Mouse (Mus musculus) G1E-ER4 (cell line): ENCODE measurements around the gene Olfr316. TPM values are rescaled to one million over a fixed set of nuclear protein-coding genes. Genes with fewer than 3 reads are reported as not detected.

ENCODE experiments used
- GATA1 ChIP-seq: IDR thresholded peaks from one replicate; pipeline ENCODE4 v1.8.0; 2012; ENCODE audit warnings: low read length, inconsistent platforms
- polyA plus RNA-seq: library from polyadenylated mRNA; stranded (reverse); fragments of >175 nt; gene quantifications from 2 replicates; pipeline ENCODE4 v1.2.3, GENCODE M21; 2012

Gene Olfr316
- polyA plus RNA-seq, 1 experiment, result not detected

GRCm38 (mm10) chr11:58801558-58802228 is 49.2 kb downstream of the Olfr316 start, which contains the start of gene Fam183b:
Gene Fam183b, minus strand, starts transcription at chr11:58801960.
- no peak for TF ChIP-seq GATA1

- no peak for TF ChIP-seq GATA1
Observed at GRCm38 (mm10) chr11:58803871-58804270, 51.3 kb downstream of the Olfr316 start.

- TF ChIP-seq GATA1, result no peak
Observed at GRCm38 (mm10) chr11:58804393-58804792, 51.9 kb downstream of the Olfr316 start.

Other genes with a start within 250 kb of the Olfr316 start
- not detected in 2 replicates for gene Olfr330, start 217.9 kb upstream of the Olfr316 start, polyA plus RNA-seq
- not detected in 2 replicates for gene Olfr329-ps, start 206.3 kb upstream of the Olfr316 start, polyA plus RNA-seq
- gene Olfr328, start 197.1 kb upstream of the Olfr316 start, polyA plus RNA-seq, result not detected in 2 replicates
- gene Olfr224, start 182.2 kb upstream of the Olfr316 start, polyA plus RNA-seq, result not detected in 2 replicates
- not detected in 2 replicates for gene Olfr325, start 175.0 kb upstream of the Olfr316 start, polyA plus RNA-seq
- not detected in 2 replicates for gene Olfr324, start 157.6 kb upstream of the Olfr316 start, polyA plus RNA-seq
- gene 2210407C18Rik, start 136.7 kb upstream of the Olfr316 start, polyA plus RNA-seq, result not detected in 2 replicates
- gene Olfr323, start 122.2 kb upstream of the Olfr316 start, polyA plus RNA-seq, result not detected in 2 replicates
- not detected in 2 replicates for gene Trim58, start 112.3 kb upstream of the Olfr316 start, polyA plus RNA-seq
- gene Olfr322, start 94.0 kb upstream of the Olfr316 start, polyA plus RNA-seq, result not detected in 2 replicates
- not detected in 2 replicates for gene Olfr320, start 71.6 kb upstream of the Olfr316 start, polyA plus RNA-seq
- gene Olfr319, start 53.6 kb upstream of the Olfr316 start, polyA plus RNA-seq, result not detected in 2 replicates
- gene Olfr318, start 28.7 kb upstream of the Olfr316 start, polyA plus RNA-seq, result not detected in 2 replicates
- gene Olfr317, start 13.5 kb upstream of the Olfr316 start, polyA plus RNA-seq, result not detected in 2 replicates
- not detected in 2 replicates for gene Olfr315, start 20.5 kb downstream of the Olfr316 start, polyA plus RNA-seq
- not detected in 2 replicates for gene Olfr314, start 30.2 kb downstream of the Olfr316 start, polyA plus RNA-seq
- not detected in 2 replicates for gene Fam183b, start 49.2 kb downstream of the Olfr316 start, polyA plus RNA-seq
- gene Olfr313, start 62.3 kb downstream of the Olfr316 start, polyA plus RNA-seq, result not detected in 2 replicates
- gene Olfr312, start 76.5 kb downstream of the Olfr316 start, polyA plus RNA-seq, result not detected in 2 replicates
- not detected in 2 replicates for gene Olfr311, start 86.5 kb downstream of the Olfr316 start, polyA plus RNA-seq
- 0.12 and 0.42 TPM in 2 replicates for gene Gm12258, start 94.4 kb downstream of the Olfr316 start, polyA plus RNA-seq
- gene 2810021J22Rik, start 114.5 kb downstream of the Olfr316 start, polyA plus RNA-seq, result 0.02 TPM in 1 of 2 replicates, not detected in the other
- gene Zfp39, start 151.5 kb downstream of the Olfr316 start, polyA plus RNA-seq, result 1.1 and 1.5 TPM in 2 replicates
- gene Btnl10, start 165.2 kb downstream of the Olfr316 start, polyA plus RNA-seq, result not detected in 2 replicates
- gene Rnf187, start 186.2 kb downstream of the Olfr316 start, polyA plus RNA-seq, result 434 and 543 TPM in 2 replicates
- gene Hist3h2ba, start 196.2 kb downstream of the Olfr316 start, polyA plus RNA-seq, result 0.11 TPM in 1 of 2 replicates, not detected in the other
- gene Hist3h2a, start 202.0 kb downstream of the Olfr316 start, polyA plus RNA-seq, result 4.0 and 6.8 TPM in 2 replicates
- 2.5 TPM in 1 of 2 replicates, not detected in the other for gene Trim17, start 202.0 kb downstream of the Olfr316 start, polyA plus RNA-seq
- gene Trim11, start 225.4 kb downstream of the Olfr316 start, polyA plus RNA-seq, result 78.0 and 93.7 TPM in 2 replicates